Mouse (Mus musculus): ENCODE measurements around the gene Rere.
"Not testable (repeated sequence)": the region's sequence is repeated elsewhere in the genome, so short reads cannot be mapped to it uniquely, and the experiment has no call there.

The Rere gene

DNA sequence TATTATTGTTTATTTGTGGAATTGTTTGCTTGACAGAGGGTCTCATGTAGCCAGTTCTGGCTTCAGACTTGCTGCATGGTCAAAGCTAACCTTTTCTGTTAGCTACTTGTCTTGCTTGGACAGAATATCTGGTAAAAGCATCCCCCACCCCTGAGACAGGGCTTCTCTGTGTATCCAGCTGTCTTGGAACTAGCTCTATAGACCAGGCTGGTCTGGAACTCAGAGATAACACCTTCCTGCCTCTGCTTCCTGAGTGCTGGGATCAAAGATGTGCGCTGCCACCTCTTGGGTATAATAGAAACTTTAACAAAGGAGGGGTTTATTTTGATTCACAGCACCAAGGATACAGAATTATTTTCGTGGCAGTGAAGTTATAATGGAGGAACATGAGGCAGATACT lies 304.4 kb downstream of the Rere start:
- no peak for DNase-seq (ENCODE audit: low read depth)

DNA sequence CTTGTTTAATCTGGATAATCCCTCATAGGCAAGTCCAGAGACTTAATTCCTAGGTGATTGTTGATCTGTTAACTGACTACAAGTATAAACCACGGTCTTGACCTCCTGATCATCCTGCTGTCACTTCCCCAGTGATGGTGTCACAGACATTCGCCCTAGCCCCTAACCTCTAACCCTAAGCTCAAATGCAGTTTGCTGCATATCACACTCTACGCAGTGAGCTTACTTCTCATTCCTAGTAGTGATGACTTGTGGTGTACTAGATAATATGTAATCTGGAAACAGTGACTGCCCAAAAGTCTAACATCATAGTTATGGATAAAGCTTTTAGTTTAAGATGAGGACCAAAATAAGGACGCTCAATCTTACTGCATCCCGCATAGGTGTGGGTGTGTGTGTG lies 304.8 kb downstream of the Rere start:
- DNase-seq (ENCODE audit: low read depth) = no peak

DNA sequence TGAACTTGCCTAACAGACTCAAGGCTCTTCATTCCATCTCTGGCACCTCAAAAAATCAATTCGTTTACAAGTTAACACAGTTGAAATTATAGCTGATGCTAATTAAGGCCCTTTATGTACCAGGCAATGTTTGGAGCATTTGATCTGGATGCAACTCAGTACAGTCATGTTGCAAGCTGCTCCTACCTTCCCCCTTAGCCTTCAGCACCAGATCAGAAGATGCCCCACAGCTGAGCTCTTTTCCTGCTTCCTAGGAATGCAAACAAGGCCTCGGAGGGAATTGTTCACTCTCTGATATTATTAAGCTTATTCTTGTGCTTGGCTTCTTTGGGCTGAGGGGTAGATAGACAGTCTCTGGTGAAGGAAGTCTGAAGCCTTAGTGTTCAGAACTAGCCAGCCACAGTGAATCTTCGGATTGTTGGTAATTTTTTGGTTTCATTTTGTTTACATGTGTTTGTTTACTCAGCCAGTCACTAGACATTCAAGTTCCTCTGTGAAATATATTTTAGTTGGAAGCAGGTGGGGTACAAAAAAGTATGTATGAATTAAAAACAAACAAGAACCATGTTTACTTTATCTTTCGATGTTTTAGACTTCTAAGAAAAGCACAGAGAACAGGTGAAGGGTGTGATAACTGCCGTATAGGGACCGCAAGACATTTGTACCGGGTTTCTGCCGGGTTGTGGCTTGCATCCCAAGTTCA lies 306.3 kb downstream of the Rere start:
- DNase-seq (ENCODE audit: low read depth) = no peak

DNA sequence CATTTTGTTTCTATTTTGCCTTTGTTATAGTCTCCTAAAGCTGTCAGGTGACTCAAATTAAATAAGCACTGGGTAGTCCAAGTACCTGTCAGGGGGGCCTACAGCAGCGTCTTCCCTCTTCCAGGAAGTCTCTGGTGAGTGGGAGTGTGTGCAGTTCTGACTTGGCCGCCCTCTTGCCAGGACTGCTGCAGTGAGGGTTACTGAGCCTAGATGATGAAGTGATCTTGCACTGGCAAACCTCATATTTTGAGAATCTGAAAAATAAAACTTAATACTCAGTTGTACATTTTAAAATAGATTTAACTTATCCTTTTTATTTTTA lies 306.8 kb downstream of the Rere start:
- no peak for DNase-seq (ENCODE audit: low read depth)

DNA sequence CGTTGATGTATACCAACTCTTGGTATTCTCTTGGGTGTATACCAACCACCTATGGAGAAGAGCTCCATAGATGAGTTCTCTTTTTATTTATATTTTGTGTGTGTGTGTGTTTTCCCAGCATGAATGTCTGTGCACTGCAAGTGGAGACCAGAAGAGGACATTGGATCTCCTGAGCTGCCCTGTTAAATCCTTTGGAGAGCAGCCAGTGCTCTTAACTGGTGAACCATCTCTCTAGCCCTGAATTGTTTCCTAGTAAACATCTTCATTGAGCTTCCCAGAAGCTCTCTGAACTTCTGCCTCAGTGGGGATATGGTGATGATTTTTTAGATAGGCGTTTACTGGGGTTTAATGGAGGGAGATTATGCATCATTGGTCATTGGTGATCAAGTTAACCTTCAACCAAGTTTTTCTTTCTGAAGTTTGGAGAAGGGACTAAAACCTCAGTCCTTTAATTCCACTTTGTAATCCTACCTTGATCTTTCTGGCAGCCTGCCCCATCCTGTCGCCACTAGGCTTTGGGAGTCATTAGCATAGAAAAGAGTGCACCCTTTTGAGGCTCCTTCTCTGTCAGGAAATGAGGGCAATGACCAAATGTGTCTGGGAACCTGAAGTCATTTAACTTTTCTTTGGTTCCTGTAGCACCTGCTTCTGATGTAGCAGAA lies 309.3 kb downstream of the Rere start:
- no peak for DNase-seq (ENCODE audit: low read depth)

DNA sequence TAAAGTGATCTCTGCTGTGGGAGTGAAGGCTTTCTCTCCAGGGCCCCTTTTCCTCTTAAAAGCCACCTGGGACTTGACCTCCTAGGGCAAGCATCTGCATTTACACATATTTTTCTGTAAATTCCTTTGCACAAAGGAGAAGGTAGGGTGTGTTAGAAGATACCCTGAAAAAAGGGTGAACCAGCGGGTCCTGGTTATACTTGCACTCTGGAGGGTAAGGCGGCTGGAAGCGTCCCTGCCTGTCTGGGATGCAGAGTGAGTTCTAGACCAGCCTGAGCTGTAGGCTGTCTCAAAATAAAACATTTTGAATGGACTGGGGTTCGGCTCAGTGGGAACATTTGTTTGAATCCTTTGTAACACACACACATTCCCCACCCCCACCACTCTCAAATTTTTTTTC lies 310.2 kb downstream of the Rere start:
- DNase-seq (ENCODE audit: low read depth) = no peak

DNA sequence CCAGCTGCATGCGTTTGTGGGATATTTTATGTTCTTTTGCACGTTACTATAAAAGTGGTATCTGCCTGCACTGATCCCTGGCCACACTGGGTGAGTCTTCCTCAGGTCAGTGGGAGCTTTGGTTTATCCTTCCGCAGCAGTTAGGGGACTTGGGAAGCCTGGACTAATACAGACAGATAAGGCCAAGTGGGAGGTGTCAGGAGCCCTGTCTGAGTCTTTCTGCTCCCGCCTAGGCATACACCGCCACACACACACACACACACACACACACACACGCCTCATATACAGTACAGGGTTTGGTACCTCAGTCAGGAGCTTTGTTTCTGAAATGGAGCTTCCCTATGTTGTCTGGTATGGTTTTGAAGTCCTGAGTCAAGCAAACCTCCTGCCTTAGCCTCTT lies 310.6 kb downstream of the Rere start:
- no peak for DNase-seq (ENCODE audit: low read depth)

DNA sequence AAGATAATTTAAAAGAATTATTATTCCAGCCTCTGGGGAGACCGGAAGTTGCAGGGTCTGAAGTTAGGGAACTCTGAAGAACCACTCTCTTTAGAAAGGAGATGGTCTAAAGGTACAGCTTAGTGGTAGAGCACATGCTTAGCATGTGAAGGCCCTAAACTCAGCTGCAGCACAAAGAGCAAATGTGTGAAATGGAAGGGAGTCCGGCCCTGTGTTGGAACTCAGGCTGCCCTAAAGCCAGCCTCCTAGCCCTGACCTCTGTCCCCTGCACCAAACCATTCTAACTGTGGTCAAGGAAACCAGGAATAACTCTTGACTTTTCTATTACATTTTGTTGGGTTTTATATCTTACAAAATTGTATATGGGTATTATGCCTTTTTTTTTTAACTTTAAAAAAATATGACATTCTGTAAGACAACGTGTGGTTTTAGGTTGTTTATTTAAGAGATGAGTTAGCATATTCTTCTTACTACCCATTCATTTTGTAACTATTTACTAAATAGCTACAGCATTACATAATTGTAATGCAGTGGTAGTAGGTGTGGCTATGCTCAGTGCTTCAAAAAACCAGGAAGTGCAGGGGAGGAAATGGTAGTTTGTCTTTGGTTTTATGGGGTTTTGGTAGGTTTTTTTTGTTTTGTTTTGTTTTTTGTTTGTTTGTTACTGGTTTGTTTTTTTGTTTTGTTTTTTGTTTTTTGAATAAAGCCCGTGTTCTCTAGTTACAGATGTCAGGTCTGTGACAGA lies 312.2 kb downstream of the Rere start:
- no peak for DNase-seq (ENCODE audit: low read depth)

DNA sequence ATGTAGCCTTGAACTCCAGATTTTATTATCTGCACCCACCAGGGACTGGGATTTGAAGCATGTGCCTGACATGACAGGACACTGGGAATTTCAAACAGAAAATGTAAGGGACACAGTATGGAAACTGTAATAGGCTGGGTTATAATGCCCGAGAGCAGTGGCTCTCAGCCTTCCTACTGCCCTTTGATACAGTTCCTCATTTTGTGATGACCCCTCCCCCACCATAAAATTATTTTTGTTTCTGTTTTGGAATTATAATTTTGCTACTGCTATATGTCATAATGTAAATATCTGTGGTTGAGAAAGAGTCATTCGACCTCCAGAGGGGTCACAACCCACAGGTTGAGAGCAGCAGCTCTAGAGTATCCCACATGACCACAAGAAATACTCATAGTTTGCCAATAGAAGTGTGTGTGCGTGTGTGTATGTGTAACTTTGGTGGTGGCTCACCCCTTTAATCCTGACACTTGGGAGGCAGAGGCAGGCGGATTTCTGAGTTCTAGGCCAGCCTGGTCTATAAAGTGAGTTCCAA lies 312.9 kb downstream of the Rere start:
- DNase-seq (ENCODE audit: low read depth) = no peak

DNA sequence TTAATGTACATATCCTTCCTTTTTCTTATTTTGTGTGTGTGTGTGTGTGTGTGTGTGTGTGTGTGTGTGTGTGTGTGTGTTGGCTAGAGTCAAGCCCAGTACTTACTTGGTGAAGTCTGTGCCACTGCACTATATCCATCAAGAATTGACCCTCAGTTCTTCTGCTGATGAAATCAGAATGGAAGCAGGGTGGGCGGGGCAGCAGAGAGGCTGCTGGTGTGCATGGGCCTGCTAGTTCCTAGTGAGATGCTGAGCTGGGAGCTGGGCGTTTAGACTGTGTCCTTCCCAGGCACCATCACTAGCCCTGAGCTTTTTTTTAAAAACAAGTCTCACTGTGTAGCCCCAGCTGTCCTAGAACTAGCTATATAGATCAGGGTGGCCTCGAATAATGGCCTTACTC lies 313.6 kb downstream of the Rere start:
- DNase-seq (ENCODE audit: low read depth) = no peak

DNA sequence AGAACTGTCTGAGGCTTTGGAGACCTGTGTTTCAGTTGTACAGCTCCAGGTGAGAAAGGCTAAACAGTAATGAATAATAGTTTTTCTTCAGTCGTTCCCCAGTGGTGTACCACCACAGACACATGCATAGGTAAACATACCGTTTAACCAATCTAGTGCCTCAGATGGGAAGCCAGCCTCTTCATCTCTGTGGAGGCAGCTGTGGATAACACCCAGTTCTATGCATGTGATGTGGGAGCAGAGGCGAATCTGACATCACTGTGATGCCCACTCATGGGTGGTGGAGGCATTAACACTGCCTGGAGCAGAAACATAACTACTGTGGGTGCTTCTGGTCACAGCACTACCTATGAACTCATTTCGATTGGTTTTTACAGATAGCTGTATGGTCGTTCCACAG lies 314.5 kb downstream of the Rere start:
- DNase-seq (ENCODE audit: low read depth) = no peak

DNA sequence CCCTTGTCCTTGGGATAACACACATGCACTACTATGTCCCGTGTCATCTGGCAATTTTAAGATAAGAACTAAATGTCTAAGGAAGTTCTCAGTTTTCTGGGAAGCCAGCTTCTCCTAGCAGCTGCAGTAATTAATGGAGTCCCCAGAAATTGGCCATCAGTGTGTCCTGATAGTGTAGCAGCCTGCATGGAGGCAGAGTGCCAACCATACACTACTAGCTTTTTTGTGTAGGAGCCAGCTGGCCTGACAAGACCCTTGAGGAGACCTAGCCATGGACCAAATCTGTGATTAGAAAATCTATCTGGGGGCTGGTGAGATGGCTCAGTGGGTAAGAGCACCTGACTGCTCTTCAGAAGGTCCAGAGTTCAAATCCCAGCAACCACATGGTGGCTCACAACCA lies 317.2 kb downstream of the Rere start:
- DNase-seq (ENCODE audit: low read depth) = no peak

DNA sequence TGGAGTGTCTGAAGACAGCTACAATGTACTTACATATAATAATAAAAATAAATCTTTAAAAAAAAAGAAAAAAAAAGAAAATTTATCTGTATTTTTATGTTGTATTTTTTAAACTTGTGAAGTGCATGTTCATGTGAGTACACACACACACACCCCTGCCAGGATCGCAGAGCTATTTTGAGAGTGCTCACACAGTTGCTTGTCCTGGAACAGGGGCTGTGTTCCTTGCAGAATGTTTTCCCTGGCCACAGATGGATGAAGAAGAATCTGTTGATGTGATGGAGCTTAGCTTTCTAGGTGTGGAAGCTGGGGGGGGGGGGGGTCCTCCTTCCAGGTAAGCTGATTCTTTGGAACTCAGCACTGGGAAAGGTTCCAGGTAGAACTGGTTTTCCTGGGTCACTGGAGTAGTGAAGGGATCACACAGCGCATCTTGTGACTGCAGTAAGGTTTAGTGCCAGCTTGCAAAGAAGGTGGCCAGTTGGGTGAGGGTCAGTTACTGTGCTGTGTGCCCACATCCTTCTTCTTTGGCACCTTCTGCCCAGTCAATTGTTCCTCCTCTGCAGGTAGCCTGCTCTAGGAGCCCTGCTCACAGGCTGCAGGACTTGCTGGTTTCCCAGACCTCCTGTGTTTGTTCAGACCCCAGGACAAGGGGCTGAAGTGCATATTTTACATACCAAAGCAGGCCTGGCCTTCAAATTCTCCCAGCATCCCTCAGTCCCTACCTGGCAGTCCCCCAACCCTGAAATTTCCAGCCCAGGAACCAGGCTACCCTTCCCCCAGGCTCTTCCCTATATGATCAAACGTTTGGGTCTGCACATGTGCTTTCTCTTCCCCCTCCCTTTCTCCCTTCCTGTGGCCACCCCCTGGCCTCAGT lies 317.9 kb downstream of the Rere start:
- no peak for DNase-seq (ENCODE audit: low read depth)

DNA sequence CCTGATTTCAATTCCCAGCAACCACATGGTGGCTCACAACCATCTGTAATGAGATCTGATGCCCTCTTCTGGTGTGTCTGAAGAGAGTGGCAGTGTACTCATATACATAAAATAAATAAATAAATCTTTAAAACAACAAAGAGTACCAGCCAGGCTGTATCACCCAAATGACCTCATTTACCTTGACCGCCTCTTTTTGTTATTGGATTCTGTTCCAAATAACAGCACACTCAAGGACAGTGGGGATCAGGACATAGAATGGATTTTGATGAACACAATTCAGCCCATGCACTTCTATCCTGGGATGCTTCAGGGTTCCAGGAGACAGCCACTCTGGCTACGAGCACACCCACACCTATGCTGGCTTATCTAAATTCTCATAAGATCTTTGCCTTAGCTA lies 319.1 kb downstream of the Rere start:
- DNase-seq (ENCODE audit: low read depth) = not testable (repeated sequence)

DNA sequence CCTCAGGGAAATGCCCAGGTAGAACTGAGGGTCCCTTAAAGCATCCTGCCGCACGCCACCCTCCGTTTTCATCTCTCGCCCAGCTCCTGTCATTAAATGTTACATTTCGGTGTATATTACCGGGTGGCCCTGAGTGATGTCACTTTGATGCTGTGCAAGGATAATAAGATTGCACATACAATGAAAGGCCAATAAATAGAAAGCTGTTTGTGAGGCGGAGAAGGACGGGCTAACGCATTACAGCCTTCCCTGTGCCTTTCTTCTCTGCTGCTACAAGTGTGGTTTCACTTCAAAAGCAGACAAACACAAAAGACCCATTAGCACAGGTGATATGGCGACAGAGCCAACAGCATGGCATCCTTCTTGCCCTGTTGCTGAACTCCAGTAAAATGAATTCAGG lies 320.0 kb downstream of the Rere start:
- no peak for DNase-seq (ENCODE audit: low read depth)

DNA sequence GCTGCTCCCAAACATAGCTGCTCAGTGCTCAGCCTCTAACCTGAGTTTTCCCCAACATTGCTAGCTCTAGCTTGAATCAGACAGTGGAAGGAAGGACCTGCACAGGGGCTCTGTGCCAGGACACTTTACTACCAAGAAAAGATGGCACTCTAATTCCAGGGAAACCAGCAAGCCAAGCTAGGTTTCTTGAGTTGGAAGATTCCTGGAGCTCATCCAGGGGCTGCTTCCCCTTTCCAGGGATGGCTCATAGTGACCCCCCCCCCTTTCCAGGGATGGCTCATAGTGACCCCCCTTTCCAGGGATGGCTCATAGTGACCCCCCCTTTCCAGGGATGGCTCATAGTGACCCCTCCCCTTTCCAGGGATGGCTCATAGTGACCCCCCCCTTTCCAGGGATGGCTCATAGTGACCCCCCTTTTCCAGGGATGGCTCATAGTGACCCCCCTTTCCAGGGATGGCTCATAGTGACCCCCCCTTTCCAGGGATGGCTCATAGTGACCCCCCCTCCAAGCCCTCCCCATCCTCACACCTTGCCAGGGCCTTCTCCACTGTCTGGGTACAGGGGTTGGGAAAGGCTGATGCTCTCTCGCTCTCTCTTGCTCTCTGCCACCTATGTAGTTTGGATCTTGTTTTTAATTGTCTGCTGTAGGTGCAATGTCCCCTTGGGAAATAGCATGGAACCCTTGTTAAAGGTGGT lies 322.1 kb downstream of the Rere start:
- no peak for DNase-seq (ENCODE audit: low read depth)

DNA sequence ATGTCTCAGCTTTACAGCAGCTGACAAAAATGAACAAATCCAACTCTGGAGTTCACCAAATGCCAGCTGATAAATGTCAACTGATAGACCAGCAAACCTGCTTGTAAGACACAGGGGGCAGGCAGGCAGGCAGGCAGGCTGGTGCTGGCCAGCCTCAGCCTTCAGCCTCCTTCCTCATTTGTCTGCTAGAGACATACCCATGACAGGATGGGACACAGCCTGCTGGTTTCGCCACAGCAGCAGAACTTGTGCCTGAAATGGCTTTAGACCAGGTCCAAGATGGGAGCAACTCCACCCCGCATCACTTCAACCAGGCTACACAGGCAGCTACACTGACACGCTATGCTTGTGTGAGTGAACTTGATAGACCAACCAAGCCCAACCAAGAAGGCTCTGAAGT lies 324.4 kb downstream of the Rere start:
- DNase-seq (ENCODE audit: low read depth) = no peak

DNA sequence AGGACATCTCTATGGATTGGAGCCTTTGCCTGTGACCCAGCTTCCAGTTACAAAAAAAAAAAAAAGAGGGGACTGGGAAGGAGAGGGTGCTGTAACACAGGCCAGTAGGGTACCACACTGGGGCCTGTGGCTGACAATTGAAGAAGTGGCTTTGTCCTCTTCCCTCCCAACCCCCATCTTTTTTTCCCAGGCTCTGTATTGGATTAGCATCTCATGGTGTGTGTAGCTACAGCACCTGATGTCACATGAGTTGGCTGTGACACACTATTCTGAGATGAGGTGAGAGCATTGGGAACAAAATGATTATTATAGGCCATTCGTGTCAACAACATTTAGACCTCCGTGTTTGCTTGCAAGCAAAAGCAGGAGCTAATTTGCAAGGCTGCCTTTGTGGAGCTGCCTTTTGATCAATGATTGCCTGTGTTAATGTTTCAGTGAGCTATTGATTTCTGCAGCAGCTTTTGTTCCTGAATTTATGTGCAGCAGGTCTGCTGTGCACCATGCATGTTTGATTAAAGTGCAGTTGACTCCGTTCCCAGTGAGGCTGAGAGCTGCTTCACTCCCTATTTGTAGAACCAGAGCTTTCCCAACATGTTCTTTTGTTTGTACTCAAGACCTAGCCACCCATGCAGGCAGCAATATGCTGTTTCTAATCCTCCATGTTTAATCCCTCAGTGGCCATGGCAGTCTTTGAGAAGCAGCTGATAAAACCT lies 325.2 kb downstream of the Rere start:
- no peak for DNase-seq (ENCODE audit: low read depth)

DNA sequence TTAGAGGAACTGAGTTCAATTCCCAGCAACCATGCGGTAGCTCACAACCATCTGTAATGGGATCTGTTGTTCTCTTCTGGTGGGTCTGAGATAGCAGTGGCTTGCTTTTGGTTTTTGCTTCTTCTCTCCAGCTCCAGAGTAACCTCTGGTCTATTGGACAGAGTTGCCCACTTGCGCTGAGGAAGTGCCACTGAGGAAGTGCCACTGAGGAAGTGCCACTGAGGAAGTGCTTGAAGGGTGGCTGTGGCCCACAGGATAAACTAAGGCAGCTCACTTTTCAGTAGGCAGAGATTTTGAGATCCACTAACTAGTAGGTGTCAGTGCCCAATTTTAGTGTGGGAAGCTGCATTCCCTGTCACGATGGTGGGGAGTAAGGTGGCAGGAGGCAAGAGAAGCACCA lies 327.2 kb downstream of the Rere start:
- no peak for DNase-seq (ENCODE audit: low read depth)

DNA sequence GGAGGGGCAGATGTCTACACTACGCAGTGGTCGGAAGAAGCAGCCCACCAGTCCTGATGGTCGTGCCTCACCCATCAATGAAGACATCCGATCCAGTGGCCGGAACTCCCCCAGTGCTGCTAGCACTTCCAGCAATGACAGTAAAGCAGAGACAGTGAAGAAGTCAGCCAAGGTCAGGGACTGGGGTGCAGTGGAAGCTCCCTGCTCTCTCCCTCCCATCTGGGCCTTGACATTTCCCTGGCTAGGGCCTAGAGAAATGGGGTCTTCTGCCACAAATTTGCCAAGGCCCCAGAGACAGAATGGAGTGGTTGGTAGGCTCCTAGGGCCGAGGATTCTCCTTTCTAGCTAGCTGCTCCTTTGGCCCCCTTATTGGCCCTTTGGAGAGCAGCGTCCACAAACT lies 332.3 kb downstream of the Rere start:
- no peak for DNase-seq (ENCODE audit: low read depth)

Measured in c-Kit-positive CD71-negative TER-119-negative erythroid progenitor cells, embryonic 14.5 days (primary cell).